Mouse (Mus musculus) liver, postnatal 0 days (tissue): ENCODE measurements around the gene Vps36. TPM values are rescaled to one million over a fixed set of nuclear protein-coding genes. Genes with fewer than 3 reads are reported as not detected.

Experiments used
- ATAC-seq: fragments of 200-750 bp; cut with Nextera tagmentation; 2 replicates; pipeline ENCODE4 v1.8.0; 2017; ENCODE audit warnings: mild to moderate bottlenecking, moderate library complexity
- DNase-seq: peaks from one replicate; pipeline ENCODE4 v3.0.0-alpha.2; 2016
- H3K27ac ChIP-seq: fragments of 300-500 bp; sonication (generic); 2 replicates; pipeline ENCODE4 v1.5.1; 2014; ENCODE audit warnings: antibody characterized with exemption, moderate library complexity, mild to moderate bottlenecking, low read depth
- H3K27me3 ChIP-seq: fragments of 300-500 bp; sonication (generic); 2 replicates; pipeline ENCODE4 v1.6.1; 2014; ENCODE audit warnings: low read length, control low read depth, mixed read lengths; ENCODE audit not compliant: insufficient read depth
- H3K36me3 ChIP-seq: fragments of 300-500 bp; sonication (generic); replicated peaks from 2 replicates; pipeline ENCODE4 v1.6.1; 2014; ENCODE audit warnings: mild to moderate bottlenecking, control low read depth, low read length, moderate library complexity, mixed read lengths; ENCODE audit not compliant: insufficient read depth
- H3K4me1 ChIP-seq: fragments of 300-500 bp; sonication (generic); 2 replicates; pipeline ENCODE4 v1.6.1; 2014; ENCODE audit warnings: antibody characterized with exemption, mild to moderate bottlenecking, control low read depth; ENCODE audit not compliant: insufficient read depth
- H3K4me2 ChIP-seq: fragments of 300-500 bp; sonication (generic); 2 replicates; pipeline ENCODE4 v1.6.1; 2014; ENCODE audit warnings: low read depth, mild to moderate bottlenecking, low read length, moderate library complexity, mixed read lengths
- H3K4me3 ChIP-seq: fragments of 300-500 bp; sonication (generic); 2 replicates; pipeline ENCODE4 v1.5.1; 2014; ENCODE audit warnings: low read depth, low read length
- H3K9ac ChIP-seq: fragments of 300-500 bp; sonication (generic); replicated peaks from 2 replicates; pipeline ENCODE4 v1.6.1; 2014; ENCODE audit warnings: mild to moderate bottlenecking, moderate library complexity
- H3K9me3 ChIP-seq: fragments of 300-500 bp; sonication (generic); 2 replicates; pipeline ENCODE4 v1.6.1; 2016; ENCODE audit warnings: mild to moderate bottlenecking, control low read depth, low read length, mixed read lengths
- CTCF ChIP-seq: sonication (generic); IDR thresholded peaks from 2 replicates; pipeline ENCODE4 v1.5.1; 2016; ENCODE audit warnings: antibody characterized with exemption, low read depth
- EP300 ChIP-seq: IDR thresholded peaks from 2 replicates; pipeline ENCODE4 v1.6.1; 2016; ENCODE audit warnings: antibody characterized with exemption, low read depth, mild to moderate bottlenecking
- WGBS: fragments of 180-500 bp; shearing (Covaris S2); extraction: QIAGEN DNeasy Blood & Tissue Kit; methylation state at CpG from one replicate; pipeline ENCODE4 v1.1.7; 2014; ENCODE audit not compliant: insufficient replicate concordance; 5-methylcytosine and 5-hydroxymethylcytosine counted together
- polyA plus RNA-seq: library from polyadenylated mRNA; unstranded; fragments of >200 nt; fragmentation: Nextera tagmentation; extraction: Ambion mirVana; gene quantifications from 2 replicates; pipeline ENCODE4 v1.2.1, GENCODE M21; 2015

The Vps36 gene
- polyA plus RNA-seq, 1 experiment from 2014 or later, result 10.4 TPM

GRCm38 (mm10) chr8:22169167-22169566 lies 23.4 kb upstream of the Vps36 start:
- Histone ChIP-seq H3K36me3 (peaks cover 17% of the 10 kb centered on the region), H3K9ac (no peak overlapping the region), H3K27me3 (no peaks in the 10 kb centered on the region), H3K4me3 (no peak overlapping the region), H3K9me3 (no peaks in the 10 kb centered on the region), H3K4me2 (no peak overlapping the region), H3K27ac (no peak overlapping the region), H3K4me1 (peaks cover 7% of the 10 kb centered on the region)
- TF ChIP-seq EP300 (no peak), CTCF (no peak)
- 93% methylated on average over 5 of the region's 5 CpGs for WGBS
- no peak for ATAC-seq
- no peak for DNase-seq

GRCm38 (mm10) chr8:22175966-22176365 lies 16.6 kb upstream of the Vps36 start:
- WGBS, result 96% methylated on average over 7 of the region's 7 CpGs
- Histone ChIP-seq H3K4me3 (no peak overlapping the region), H3K4me1 (no peaks in the 10 kb centered on the region), H3K27ac (no peak overlapping the region), H3K27me3 (no peaks in the 10 kb centered on the region), H3K9ac (no peak overlapping the region), H3K4me2 (no peak overlapping the region), H3K36me3 (peaks cover 29% of the 10 kb centered on the region), H3K9me3 (peaks cover 7% of the 10 kb centered on the region)
- DNase-seq, result no peak
- no peak for ATAC-seq
- TF ChIP-seq CTCF, result 0 out of 2 replicates have a peak, but pooled peaks have one; percentile 5
- TF ChIP-seq EP300, result no peak

- H3K9ac ChIP-seq, result peak overlapping the region; percentile 69
- peak overlapping the region; percentile 69 for H3K4me3 ChIP-seq
- H3K9me3 ChIP-seq, result no peaks in the 10 kb centered on the region
- 1% methylated on average over 3 of the region's 3 CpGs for WGBS
- ATAC-seq (peak; percentile 62), DNase-seq (peak; percentile 63)
- TF ChIP-seq EP300, result no peak
- no peak for TF ChIP-seq CTCF
- no peaks in the 10 kb centered on the region for H3K36me3 ChIP-seq
- H3K27me3 ChIP-seq, result no peaks in the 10 kb centered on the region
- H3K27ac ChIP-seq, result peak overlapping the region; percentile 76; the same call in 1 of the 2 replicates
- peaks cover 6% of the 10 kb centered on the region; the same call in 1 of the 2 replicates for H3K4me1 ChIP-seq
- H3K4me2 ChIP-seq, result peak overlapping the region; percentile 82
Observed at GRCm38 (mm10) chr8:22184884-22185283, 7.7 kb upstream of the Vps36 start.

- Histone ChIP-seq H3K4me3 (peak within 1 kb of the TSS; percentile 69), H3K9me3 (no peaks in the 10 kb centered on the region), H3K36me3 (no peaks in the 10 kb centered on the region), H3K27me3 (no peaks in the 10 kb centered on the region), H3K9ac (peak within 1 kb of the TSS; percentile 69), H3K4me2 (peak within 1 kb of the TSS; percentile 82), H3K4me1 (peaks cover 6% of the 10 kb centered on the region; the same call in 1 of the 2 replicates), H3K27ac (peak within 1 kb of the TSS; percentile 76)
- peak; percentile 98 for ATAC-seq
- TF ChIP-seq CTCF, result no peak
- no peak for TF ChIP-seq EP300
- DNase-seq, result peak; percentile 96
- WGBS, result 4% methylated on average over 63 of the region's 63 CpGs
Observed at GRCm38 (mm10) chr8:22185431-22186397, 6.9 kb upstream of the Vps36 start, which contains the start of gene Ckap2. Gene Ckap2, minus strand, starts transcription at chr8:22185819.

- TF ChIP-seq CTCF, result no peak
- TF ChIP-seq EP300, result no peak
- Histone ChIP-seq H3K4me1 (peaks cover 14% of the 10 kb centered on the region), H3K27ac (peak overlapping the region; percentile 97), H3K9ac (peak overlapping the region; percentile 89), H3K4me3 (peak overlapping the region; percentile 81), H3K36me3 (no peaks in the 10 kb centered on the region), H3K9me3 (no peaks in the 10 kb centered on the region), H3K27me3 (no peaks in the 10 kb centered on the region), H3K4me2 (peak overlapping the region; percentile 87)
- ATAC-seq, result no peak; the same call in 1 of the 2 replicates
- WGBS, result 9% methylated on average over 12 of the region's 12 CpGs
- DNase-seq, result peak; percentile 31
Observed at GRCm38 (mm10) chr8:22193432-22194010, 912 bp downstream of the Vps36 start.

- Histone ChIP-seq H3K4me2 (no peak overlapping the region), H3K27ac (no peak overlapping the region), H3K36me3 (peaks cover 23% of the 10 kb centered on the region), H3K4me1 (peaks cover 14% of the 10 kb centered on the region), H3K9ac (no peak overlapping the region), H3K27me3 (no peaks in the 10 kb centered on the region), H3K9me3 (no peaks in the 10 kb centered on the region), H3K4me3 (no peak overlapping the region)
- no peak for DNase-seq
- ATAC-seq, result no peak
- TF ChIP-seq CTCF (no peak), EP300 (no peak)
- 87% methylated on average over 6 of the region's 6 CpGs for WGBS
Observed at GRCm38 (mm10) chr8:22197914-22198313, 5.3 kb downstream of the Vps36 start.
